Mouse (Mus musculus) lung, postnatal 0 days (tissue): ENCODE data around the gene Ces1b.

Experiments used
- CTCF ChIP-seq: IDR thresholded peaks from 2 replicates; pipeline ENCODE4 v1.5.1; 2016; ENCODE audit warnings: antibody characterized with exemption, mild to moderate bottlenecking
- EP300 ChIP-seq: IDR thresholded peaks from 2 replicates; pipeline ENCODE4 v1.6.1; 2016; ENCODE audit warnings: antibody characterized with exemption, mild to moderate bottlenecking, control low read depth

DNA sequence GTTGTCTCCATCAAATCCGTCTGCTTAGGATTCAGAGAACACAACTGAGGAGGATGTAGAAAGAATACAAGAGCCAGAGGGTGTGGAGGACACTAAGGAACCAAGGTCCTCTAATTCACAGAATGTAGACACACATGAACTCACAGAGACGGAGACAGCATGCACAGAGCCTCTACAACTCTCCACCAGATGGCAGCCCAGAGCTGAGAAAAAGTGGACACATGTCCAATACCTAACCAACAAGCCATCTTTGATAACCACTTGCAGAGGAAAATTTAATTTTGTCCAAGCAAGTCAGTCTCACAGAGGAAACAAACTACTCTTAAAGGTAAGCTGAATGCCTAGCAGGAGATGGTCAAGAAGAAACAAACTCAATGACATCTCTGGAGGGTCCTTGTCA lies 20.6 kb downstream of the Ces1b start:
- TF ChIP-seq CTCF: peak; percentile 84
- no peak for TF ChIP-seq EP300
